Mouse (Mus musculus): ENCODE data around the gene Epha1. TPM values are rescaled to one million over a fixed set of nuclear protein-coding genes. Genes with fewer than 3 reads are reported as not detected.

Gene Epha1
- total RNA-seq, 1 experiment from 2014 or later: 0.55 TPM

GRCm38 (mm10) chr6:42373669-42374430, 782 bp upstream of the Epha1 start:
- DNase-seq: no peak

GRCm38 (mm10) chr6:42372421-42372815, 650 bp downstream of the Epha1 start:
- no peak for DNase-seq

GRCm38 (mm10) chr6:42372001-42372400, 1.1 kb downstream of the Epha1 start:
- no peak for DNase-seq

GRCm38 (mm10) chr6:42370630-42371363, 2.3 kb downstream of the Epha1 start:
- DNase-seq: no peak

- DNase-seq: no peak
These were observed 3.2 kb downstream of the Epha1 start for GRCm38 (mm10) chr6:42369870-42370269.

GRCm38 (mm10) chr6:42365215-42365614, 7.9 kb downstream of the Epha1 start:
- DNase-seq: no peak

- no peak for DNase-seq
These were observed 8.5 kb downstream of the Epha1 start for GRCm38 (mm10) chr6:42364607-42365006.

GRCm38 (mm10) chr6:42364066-42364465, 9.0 kb downstream of the Epha1 start:
- DNase-seq: no peak

- DNase-seq: no peak
These were observed 10.1 kb downstream of the Epha1 start for GRCm38 (mm10) chr6:42362974-42363373.

- DNase-seq: no peak
These were observed 10.6 kb downstream of the Epha1 start for GRCm38 (mm10) chr6:42362497-42362896.

- no peak for DNase-seq
These were observed 11.0 kb downstream of the Epha1 start for GRCm38 (mm10) chr6:42362074-42362473.

- no peak for DNase-seq
These were observed 11.8 kb downstream of the Epha1 start for GRCm38 (mm10) chr6:42361041-42361895.

GRCm38 (mm10) chr6:42360231-42360840, 12.7 kb downstream of the Epha1 start:
- no peak for DNase-seq

- DNase-seq: no peak
These were observed 13.5 kb downstream of the Epha1 start for GRCm38 (mm10) chr6:42359364-42360147.

- DNase-seq: no peak
These were observed 14.2 kb downstream of the Epha1 start for GRCm38 (mm10) chr6:42358901-42359300.

- no peak for DNase-seq
These were observed 15.2 kb downstream of the Epha1 start for GRCm38 (mm10) chr6:42357901-42358300.

- DNase-seq: no peak
These were observed 16.2 kb downstream of the Epha1 start for GRCm38 (mm10) chr6:42356913-42357312.

GRCm38 (mm10) chr6:42355794-42356600, 17.1 kb downstream of the Epha1 start:
- DNase-seq: no peak

GRCm38 (mm10) chr6:42355366-42355765, 17.7 kb downstream of the Epha1 start:
- no peak for DNase-seq
